Mouse (Mus musculus): ENCODE measurements at regions not wholly inside any gene's neighbourhood (a gene's known extent, or its start where the extent isn't known, plus 50 kb on each side); places are given as distances from the start of the nearest gene placed in this dataset.

DNA sequence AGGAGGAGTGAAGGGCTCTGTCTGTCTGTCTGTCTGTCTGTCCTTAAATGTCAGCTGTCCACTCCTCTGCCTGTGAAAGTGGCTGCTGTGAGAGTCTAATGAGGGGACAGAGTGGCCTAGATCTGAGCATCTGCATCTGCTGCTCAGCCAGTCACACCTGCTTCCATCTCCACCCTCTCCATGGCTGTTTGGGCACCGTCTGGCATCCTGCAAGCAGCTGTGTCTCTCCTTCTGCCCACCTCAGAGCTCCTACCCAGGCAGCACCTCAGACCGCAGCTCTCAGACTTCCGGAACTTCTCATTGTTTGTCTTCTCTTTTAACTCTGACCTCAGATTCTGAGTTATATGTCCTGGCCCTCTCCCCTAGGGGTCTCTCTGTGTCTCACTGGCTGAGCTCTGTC lies 159.2 kb downstream of the Gm26897 start:
- no peak for DNase-seq (ENCODE audit: low spot score in 2 of 2)

DNA sequence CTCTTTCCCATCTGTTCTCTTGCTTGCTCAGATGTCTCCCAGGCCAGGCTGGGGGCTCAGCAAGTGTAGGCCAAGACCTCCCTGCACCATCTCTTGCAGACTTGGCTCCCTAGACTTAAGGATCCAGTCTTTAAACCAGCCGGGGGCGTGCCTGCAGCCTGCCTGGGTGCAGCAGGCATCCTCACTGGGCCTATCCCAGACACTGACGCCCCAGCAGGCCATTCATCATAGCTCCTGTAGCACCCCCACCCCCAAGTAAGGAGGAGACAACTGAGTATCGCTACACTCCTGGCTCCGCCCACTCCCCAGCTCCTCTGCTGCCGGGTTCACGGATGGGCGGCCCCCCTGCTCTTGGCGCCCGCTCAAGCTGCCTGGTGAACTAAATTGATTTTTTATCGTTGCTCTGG lies 160.2 kb downstream of the Gm26897 start:
- DNase-seq (ENCODE audit: low spot score in 2 of 2), result peak; percentile 25 to 31

DNA sequence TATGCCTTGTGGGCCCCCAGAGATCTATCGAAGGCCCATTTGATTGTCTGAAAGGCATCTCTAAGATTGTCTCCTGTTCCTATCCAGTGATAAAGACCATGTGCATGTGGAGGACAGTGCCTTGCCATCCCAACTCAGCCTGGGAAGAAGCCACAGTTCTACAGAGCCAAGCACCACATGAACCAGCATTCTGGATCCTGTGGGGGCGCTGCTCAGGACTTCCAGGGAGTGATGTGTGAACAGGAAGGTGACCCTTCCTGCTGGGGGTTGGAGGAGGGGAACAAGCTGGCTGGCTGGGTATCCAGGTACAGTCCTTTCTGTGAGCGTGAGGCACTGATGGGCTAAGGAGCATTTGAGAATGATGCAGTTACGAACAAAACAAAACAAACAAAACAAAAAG lies 163.8 kb downstream of the Gm26897 start:
- DNase-seq (ENCODE audit: low spot score in 2 of 2), result no peak

DNA sequence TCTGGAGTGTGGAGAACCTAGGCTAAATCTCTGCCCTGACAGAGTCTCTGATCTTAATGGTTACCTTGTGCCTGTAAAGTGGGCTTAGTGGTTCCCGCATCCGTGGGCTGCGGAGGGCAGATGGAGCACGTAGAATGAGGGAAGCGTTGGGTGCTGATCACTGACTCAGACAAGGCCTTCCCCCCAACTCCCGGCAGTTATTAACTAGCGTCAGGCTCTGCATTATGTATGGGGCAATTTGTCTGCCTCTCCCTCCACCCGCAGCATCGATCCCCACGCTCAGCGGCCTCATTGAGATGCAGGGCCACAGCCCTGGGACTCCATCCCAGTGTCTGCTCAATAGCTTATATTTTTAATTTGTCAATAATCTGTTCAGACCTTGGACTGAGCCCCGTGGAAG lies 164.8 kb downstream of the Gm26897 start:
- DNase-seq (ENCODE audit: low spot score in 2 of 2), result no peak

DNA sequence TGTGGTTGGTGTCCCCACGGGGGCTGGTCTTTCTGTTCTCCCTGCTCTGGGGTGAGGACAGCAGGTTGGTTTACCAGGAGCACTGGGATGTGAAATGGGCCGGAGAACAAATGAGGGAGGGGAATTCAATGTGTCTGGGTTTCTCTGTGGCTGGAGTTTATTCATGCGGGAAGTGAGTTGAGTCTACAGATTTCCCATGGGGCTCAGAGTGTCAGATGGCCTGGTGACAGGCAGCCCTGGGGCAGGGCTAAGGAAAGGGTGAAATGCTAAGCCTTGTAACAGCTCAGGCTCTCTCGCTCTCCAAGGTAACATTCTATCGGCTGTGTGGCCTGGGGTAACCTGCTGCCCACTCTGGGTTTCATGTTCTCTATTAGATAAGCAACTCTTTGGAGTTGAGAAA lies 167.5 kb downstream of the Gm26897 start:
- DNase-seq (ENCODE audit: low spot score in 2 of 2), result no peak

DNA sequence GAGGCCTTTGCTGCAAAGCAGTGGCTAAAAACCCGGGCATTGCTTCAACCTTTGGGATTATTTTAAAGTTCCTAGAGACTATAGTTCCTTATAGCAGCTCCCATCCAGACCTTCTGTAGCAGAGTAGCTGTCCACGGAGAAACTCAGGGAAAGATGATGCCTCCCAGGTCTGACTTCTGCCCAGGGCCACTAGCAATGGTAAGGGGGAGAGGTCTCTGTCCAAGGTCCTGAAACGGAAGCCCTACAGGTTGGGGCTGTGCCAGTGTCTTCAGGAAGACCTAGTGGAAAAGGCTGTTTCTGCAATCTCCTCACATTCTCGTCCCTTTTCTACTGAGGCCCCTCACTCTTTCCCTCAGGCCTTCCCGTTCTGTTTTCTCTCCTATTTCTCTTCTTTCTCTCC lies 168.0 kb downstream of the Gm26897 start:
- no peak for DNase-seq (ENCODE audit: low spot score in 2 of 2)

DNA sequence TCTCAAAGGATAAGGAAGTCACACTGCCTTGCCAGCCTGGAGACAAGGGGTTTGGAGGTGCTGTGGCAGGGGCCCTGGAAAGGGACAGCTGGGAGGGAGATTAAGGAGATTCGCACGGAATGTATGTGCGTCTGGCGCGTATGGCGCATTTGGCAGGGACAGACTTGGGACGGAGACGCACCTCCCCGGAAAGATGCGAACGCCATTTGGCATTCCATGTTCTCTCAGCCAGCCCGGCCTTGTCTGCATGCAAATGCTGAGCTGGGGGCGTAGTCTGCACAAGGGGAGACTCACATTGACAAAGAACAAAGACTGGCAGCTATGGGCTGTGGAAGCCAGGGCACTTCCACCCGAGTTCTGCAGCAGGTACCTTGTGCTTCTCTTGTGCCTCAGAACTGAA lies 174.4 kb downstream of the Gm26897 start:
- peak; percentile 29 to 64 for DNase-seq (ENCODE audit: low spot score in 2 of 2)

DNA sequence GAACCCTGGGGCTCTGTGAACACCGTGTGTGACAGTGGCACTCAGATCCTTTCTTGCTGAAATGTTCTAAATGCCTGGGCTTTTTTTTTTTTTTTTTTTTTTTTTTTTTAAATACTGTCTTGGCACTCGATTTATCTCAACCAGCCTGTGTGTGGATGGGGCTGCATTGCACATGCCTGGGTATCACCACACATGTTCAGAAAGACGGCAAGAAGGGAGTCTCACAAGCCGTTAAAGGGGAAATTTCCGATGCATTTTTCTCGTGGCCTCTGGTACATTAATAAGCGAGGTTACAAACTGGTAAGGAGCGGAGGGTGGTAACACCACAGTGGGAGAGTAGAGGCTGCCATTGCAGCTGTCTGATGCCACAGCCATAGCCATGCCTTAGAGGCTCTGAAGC lies 176.8 kb downstream of the Gm26897 start:
- DNase-seq (ENCODE audit: low spot score in 2 of 2), result no peak

DNA sequence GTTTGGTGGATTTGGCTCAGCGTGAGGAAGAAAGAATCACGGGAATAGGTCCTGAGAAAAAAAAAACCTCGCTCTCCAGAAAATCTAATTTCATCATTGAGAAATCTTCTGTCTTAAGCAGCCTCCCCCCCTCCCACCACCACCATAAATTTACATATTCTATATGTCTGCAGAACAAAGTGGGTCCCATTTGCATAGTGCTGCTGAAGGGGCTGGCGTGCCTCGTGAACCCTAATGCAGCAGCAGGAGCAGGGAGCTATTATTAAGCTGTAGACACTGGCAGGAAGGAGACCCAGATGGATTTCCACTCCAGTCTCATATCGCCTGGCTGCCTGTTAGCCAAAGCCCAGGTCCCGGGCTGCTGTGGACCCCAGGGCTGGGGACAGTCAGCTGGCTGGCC lies 179.6 kb downstream of the Gm26897 start:
- DNase-seq (ENCODE audit: low spot score in 2 of 2), result no peak

DNA sequence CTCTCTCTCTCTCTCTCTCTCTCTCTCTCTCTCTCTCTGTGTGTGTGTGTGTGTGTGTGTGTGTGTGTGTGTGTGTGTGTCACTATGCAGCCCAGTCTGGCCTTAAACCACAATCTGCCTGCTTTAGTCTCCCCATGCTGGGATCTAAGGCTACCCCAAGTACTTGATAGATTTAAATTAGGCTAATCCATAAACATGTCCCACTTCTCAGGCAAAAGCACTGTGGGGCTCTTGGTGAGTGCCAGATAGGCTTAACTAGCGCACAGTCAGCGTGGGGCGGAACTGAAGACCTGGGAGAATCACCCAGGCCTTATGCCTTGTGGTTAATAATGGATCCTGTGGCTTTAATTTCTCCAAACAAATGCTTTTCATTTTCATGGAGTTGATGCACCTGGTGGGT lies 180.6 kb downstream of the Gm26897 start:
- no peak for DNase-seq (ENCODE audit: low spot score in 2 of 2)

DNA sequence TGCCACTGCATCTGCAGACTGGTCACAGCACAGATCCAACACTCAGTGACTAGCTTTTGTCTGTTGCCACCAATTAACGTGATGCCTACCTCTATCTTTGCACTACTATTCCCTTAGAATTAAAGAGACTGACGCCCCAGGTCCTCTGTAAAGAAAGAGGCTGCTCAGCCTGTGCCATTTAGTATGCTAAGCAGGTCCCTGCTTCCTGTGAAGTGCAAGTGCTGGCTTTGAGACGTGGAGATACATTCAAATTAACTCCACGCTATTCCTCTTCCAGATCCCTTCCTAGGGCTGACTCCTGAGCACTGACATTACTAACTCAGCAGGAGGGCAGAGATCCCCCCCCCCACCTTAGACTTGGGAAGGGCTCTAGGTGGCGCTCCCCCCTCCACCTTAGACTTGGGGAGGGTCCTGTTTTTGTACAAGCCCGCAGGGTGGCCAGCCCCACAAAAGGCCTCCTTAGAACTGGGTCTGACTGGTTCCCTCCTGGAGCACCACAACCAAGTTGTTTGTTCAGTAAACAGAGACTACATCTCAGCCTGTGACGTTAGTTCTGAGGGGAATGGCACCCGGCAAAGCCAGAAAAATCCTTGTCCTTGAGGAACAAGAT lies 184.0 kb downstream of the Gm26897 start:
- no peak for DNase-seq (ENCODE audit: low spot score in 2 of 2)

DNA sequence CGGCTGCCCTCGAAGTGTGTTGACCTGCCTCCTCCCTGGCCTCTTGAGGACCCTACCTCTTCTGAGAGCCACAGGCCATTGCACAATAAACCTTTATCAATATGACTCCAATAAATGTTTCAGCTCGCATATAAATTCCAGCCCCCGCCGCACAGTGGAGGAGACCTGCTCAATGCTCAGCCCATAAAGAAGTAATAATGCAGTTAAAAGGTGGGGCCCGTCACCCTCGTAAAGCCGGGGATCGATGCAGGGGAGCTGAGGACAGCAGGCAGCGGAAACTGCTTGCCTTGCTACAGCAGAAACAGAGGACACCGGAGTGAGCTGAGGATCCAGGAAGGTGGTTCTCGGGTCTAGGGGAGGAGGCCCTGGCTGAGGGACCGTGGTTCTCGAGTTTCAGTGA lies 185.2 kb downstream of the Gm26897 start:
- DNase-seq (ENCODE audit: low spot score in 2 of 2), result no peak

DNA sequence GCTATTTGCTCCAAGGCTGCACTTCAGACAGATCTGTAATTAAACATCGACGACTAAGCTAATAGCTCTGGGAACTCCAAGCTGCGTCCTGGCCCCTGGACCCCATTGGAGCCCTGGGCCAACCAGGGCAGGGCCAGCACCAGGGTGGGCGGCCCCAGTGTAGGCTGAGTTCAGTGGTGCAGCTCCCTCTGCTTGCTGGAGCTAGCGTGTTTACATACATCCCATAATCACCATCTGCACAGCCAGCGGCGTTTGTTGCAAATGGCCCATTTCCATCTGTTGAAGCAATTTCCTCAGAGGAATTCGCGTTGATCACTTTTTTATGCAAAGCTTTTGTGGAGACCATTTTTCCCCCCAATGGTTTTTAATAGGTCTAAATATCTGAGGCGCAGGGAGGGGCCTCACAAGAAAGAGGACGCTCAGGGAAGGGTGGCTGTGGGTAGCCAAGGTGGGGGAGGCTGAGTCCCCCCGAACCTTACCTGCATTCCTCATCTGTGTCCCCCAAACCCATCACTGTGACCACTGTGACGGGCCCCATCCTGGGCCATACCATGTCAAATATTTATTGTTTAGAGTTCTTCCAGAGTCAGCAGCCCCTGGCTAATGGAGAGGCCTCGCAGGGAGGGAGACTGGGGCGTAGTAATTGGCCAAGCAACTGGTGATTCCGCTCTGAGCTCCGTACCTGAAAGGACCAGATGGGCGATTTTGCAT lies 189.4 kb downstream of the Gm26897 start:
- peak in 1 of 2 experiments; percentile 33 for DNase-seq (ENCODE audit: low spot score in 2 of 2)

DNA sequence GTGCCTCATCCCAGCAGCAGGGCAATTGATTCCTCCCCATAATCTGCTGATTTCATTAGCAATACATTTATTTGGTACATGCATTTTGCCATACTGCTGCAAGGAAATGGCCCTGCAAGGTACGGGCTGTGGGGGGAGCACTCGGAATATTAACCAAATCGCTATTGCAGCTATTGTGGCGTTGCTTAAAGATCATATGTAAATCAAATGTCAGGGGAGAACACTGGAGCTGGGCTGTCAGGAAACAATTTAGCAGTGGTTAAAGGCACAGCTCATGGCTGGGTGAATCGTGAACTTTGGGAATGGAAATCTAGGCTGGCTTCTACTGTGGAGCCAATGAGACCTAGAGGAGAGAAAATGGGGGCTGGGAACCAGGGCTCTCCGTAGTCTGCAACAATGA lies 192.0 kb downstream of the Gm26897 start:
- no peak for DNase-seq (ENCODE audit: low spot score in 2 of 2)

DNA sequence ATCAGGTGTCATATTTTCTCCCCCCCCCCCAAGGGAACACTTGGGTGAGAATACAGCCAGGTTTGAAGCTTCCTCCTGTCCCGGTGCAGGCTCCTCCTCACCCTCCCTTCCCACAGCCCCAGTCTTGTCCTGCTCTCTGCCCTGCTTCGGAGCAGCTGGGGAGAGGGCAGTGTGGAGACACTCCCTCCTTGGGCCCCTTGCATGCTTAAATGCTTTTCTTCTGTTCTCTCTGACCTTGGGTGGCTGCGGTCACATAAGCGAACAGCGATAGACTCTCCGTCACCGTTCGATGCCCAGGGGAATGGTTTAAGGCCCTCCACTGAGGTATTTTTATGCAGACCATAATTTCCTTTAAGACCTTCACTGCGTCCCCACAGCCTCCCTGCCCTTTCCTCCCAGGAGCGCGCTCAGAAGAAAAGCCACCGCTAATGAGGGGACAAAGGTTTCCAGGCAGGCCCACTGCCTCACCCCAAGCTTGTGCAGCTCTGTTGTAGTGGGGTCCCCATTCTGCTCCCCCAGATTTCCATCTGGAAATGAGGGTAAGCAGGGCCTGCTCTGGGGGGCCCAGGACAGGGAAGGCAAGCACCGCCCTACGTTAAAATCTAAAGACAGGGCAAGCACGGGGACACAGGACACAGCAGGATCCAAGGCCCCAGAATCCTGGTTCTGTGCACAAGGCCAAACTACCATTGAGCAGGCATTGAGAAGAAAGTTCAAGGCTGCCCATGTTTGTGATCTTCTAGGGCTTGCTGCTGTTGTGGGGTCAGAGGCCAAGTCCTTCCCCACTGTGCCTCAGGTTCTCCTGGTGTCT lies 195.7 kb downstream of the Gm26897 start:
- no peak for DNase-seq (ENCODE audit: low spot score in 2 of 2)

DNA sequence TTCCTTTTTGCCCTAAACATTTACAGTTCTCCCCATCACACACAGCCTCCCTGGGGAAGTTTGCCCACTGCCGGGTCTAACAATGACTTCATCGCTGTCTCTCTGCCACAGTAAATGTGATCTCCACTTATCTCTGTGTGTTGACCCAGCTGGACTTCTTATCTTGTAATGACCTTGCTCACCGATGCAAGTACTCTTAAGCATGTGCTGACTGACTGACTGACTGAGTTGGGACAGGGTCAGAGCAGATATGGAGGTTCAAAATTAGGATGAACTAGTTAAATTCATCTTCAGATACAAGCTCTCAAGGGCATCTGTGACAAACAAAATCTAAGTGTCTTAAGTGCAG lies 196.2 kb downstream of the Gm26897 start:
- no peak for DNase-seq (ENCODE audit: low spot score in 2 of 2)

DNA sequence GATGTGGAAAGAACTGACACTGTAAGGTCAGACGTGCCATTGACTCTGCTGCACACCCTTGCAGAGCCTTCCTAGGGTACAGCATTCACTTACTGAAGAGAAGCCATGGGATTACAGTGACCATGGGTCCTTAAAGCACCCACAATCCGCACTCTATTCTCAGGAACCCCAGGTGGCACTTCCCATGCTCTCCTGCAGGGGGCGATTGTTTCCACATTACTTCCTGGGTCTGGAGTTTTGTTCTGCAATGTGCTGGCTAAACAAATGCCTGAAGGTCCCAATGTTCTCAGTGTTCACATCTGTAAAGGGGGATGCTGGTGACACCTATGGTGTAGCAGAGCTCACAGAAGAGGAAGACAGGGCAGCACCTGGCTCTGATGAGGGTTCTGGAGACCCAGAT lies 198.0 kb downstream of the Gm26897 start:
- no peak for DNase-seq (ENCODE audit: low spot score in 2 of 2)

DNA sequence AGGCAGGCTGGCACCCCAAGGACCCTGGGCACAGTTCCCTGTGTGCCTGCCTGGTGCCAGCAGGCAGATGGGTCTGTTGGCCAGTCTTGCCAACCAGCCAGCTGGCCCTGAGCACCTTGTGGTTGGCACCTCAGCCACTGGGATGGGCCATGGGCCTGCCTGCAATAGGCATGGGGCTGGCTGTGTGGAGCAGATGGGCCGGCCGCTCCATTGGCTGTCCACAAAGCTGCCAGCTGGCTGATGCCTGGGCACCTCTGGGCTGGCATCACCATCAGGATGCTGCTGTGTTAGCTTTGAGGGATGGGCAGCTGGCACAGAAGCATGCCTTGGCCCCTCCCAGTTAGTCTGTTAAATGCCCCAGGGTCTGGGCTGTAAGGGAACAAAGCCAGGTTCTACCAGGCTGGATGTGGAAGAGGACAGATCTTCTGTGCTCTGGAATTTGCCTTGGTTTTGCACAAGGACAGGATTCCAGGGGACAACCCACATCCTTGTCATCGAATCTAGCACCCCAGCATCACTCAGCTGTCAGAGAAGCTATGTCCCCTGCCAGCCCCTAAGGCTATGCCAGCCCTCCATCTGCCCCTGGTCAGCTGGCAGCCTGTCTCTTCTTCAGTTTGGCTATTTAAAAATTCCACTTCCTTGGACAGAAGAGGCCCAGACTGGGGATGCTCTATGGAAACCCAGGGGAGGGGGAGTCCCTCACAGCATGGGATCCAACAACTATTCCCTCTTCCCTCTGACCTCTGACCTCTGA lies 201.8 kb downstream of the Gm26897 start:
- DNase-seq (ENCODE audit: low spot score in 2 of 2), result no peak

DNA sequence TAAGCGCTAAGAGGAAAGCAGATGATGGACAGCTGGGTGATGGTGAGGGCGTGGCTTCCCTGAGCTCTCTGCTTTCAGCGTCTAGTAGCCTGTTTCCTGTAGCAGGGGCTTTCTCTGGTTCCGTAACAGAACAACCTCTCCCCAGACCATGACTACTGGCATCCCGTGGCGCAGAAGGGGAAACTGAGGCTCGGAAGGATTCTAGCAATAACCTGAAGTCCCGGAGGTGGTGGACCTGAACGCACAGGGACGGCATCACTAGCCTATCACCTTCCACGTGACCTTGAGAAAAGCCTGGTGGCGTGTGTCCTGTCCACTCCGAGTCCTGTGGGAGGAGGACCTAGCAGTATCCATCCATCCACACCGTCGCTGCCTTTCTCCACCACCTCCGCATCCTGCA lies 208.1 kb downstream of the Gm26897 start:
- DNase-seq (ENCODE audit: low spot score in 2 of 2), result no peak

DNA sequence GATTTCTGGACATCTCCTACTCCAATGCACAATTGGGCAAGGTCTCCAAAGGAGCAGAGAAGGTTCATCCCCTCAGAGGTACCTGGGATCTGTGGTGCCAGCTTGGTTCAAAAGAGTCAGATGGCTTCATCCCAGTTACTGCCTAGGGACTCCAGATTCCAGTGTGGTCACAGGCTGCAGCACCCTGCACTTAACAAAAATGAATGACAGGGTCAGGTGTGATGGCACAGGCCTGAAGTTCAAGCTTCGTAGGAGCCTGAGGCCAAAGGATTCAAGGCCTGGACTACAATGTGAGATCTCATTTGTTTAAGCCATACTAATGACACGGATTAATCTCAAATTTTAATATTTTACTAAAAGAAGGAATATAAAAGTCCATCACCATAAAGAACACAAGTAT lies 209.1 kb downstream of the Gm26897 start:
- no peak for DNase-seq (ENCODE audit: low spot score in 2 of 2)

DNA sequence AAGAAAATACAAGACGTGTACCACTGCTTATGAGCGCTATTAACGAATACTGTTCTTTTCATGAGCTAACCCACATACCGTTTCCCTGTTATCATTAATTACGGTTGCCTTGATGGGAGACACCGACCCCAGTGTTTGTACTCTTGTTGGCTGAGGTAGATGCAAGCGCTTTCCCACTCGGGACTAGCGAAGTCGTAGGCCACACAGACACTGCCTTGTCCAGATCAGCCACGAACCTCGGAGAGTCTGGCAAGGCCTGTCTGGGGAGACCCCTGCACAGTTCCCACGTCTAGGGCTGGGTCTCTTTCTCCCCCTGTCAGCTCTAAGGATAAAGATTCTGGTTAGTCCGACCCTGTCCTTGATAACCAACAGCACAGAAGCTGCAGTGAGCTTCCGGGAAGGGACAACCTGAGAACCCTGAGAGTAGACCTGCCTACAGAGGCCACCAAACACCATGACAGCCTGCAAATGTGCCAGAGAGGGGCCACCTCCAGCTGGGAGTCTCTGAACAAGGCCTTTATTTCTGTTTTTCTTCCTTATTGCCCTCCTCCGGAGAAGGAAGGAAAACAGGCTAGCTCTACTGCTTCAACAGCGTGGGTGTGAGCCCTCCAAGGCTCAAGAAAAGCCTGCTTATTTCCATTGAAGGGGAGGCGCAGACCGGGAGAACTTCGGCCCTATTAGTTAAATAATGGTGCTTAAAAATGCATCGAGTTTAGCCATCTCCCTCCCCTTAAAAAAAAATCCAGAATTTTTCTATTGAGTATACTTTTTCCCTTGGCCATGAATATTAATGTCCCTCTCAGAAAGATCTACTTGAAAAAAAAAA lies 209.8 kb downstream of the Gm26897 start:
- DNase-seq (ENCODE audit: low spot score in 2 of 2), result no peak
